Mouse (Mus musculus): Measurements from ENCODE around the gene Tssk2. TPM values are rescaled to one million over a fixed set of nuclear protein-coding genes. Genes with fewer than 3 reads are reported as not detected.
A peak's percentile ranks its signal among the peaks of the same experiment; 100 is the strongest.

Tssk2 gene
- polyA plus RNA-seq, 1 experiment = not detected

DNA sequence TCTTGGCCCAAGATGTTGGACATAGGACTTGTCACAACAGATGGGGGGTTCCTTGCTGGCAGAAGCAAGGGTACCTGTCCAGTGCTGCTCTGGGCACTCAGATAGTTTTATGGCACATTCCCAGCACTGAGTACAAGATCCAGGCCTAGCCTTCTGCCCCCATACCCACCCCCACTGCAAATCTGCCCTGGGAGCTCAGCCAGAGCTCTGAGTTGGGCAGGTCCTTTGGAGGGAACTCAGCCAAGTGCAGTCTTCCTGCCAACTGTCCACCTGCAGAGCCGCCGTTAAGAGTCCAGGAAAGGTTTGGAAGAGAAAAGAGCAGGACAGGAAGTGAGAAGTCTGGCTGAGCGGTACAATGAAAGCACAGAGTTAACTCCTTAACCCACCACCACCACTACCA lies 5.8 kb upstream of the Tssk2 start:
- WGBS = 14% methylated on average over 3 of the region's 3 CpGs
- no peak for DNase-seq (ENCODE audit: low read depth, low spot score)

DNA sequence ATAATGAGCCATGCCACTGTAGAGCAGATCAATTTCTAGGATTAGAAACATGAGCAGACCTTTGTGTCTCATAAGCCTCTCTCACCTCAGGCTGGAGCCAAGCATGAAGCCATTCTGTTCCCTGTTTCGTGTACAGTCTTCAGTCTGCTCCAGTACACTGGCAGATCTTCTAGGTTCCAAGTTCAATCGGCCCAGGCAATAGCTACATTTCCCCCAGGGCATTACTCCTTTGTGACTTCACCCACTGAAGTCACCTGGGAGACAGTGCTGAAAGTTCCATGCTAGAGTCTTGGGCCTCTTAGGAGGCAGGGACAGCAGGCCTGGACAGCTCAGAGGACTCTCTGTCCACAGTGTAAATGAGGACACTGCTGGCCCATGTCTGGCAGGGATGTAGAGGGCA lies 4.5 kb upstream of the Tssk2 start, which contains the start of gene Tssk1:
Tssk1 (plus strand) TSS at position 301 of the 400 bp plus-strand sequence.
- WGBS = 87% methylated on average over 2 of the region's 2 CpGs

DNA sequence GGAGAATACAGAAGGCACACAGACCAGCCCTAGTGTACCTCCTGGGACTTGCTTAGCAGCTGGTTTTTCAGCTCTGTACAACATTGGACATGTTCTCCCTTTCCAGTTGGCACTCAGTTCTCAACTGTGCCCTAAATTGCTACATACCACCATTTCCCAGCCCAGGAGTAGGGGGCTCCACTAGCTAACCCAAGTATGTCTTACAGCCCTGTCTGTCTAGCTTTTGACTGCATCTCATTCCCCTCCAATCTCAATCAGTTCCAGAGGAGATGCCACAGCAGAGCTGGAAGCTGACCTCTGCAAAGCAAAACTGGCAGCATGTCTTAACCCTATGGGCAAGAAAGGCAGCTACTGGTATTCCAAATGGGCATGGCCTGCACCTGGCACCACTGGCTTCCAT lies 2.3 kb upstream of the Tssk2 start:
- DNase-seq (ENCODE audit: low read depth, low spot score) = no peak

More for the DNA sequence above, 4.5 kb upstream of the Tssk2 start, which contains the start of gene Tssk1:
- DNase-seq (ENCODE audit: low read depth, low spot score) = no peak

DNA sequence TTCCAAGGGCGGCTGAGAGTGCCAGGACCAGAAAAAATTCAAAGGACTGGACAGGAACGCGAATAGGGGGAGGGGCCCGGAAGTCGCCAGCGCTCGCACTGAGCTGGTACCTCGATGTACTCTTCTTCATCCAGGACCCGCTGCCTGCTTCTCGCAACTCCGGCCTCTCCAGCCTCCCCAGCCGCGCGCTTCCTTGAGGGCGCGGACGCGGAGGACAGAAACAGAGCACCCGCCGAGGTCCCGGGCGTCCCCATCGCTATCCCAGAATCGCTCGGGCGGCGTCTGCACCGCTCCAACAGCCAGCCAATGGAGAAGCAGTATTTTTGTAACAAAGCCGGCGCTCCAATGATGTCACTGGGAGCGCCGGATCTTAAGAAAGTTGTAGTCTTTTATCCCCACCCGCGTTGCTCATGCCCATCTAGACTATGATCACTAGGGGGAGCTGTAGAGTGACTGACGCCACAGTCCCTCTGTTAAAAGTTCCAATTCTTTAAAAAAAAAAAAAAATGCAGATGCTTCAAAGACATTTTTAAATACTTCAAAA lies 12.7 kb downstream of the Tssk2 start, which contains the start of gene Ess2:
Ess2 (minus strand) TSS at position 297 of the 544 bp plus-strand sequence.
- peak; percentile 99 for DNase-seq (ENCODE audit: low read depth, low spot score)
- WGBS = under 1% methylated on average over 35 of the region's 35 CpGs

DNA sequence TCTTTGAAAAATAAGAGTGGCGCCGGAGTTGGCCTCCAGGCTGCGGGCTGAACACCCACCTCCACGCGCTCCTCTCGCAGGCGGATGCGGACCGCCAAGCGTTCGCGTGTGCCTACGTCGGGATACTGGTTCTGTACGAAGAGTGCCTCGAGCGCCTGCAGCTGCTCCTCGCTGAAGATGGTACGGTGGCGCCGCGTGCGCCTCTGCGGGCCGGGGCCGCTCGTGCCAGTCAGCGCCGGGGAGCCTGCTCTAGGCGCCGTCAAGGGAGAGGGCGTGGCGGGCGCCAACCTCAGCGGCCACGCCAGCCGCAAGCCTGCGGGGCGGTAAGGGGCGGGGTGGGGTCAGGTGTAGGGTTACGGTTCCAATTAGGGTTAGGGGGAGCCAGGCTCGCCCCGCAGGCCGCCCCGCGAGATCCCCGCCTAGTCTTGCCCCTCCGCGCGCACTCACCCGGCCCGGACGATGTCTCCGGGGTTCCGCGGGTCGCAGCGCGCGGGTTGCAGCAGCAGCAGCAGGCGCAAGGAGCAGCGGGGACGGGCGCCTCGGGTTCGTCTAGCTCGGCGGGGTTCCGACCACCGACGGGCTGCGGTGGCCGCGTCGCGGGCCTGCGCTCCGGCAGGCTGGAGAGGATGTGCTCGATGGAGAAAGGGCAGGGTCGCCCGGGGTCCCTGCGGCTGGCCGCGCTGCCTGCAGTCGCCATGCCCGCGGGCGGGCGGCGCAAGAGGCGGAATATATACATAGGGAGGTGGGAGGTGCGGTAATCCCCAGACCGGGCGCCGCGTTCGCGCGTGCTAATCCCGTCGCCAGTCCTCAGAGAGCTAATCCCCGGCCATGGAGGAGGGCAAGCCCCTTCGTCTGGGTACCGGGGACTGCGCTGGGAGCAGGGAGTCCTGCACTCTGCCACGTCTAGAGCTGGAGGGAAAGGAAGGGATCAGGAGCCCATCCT lies 16.1 kb downstream of the Tssk2 start, which contains the start of gene Gsc2:
Gsc2 (minus strand) TSS at position 753 of the 943 bp plus-strand sequence.
- WGBS = 1% methylated on average over 105 of the region's 106 CpGs
- no peak for DNase-seq (ENCODE audit: low read depth, low spot score)

DNA sequence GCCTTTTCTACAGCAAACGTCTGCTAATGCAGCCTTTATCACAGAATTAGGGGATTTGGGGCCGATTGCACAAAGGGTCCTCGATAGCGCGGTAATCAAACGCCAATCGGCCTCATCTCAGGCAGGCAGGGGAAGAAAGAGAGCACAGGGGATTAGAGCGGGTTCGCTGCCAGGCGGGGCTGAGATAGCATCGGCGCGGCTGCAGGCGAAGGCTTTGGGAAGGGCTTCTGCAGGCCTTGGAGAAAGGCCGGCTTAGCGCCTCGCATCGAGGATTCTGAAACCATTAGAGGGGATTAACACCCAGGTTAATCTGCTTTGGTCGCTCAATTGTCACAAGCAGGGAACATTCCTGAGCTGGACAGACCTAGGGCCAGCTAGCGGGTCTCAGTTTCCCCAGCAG lies 22.1 kb downstream of the Tssk2 start:
- 47% methylated on average over 20 of the region's 20 CpGs for WGBS
- no peak for DNase-seq (ENCODE audit: low read depth, low spot score)

DNA sequence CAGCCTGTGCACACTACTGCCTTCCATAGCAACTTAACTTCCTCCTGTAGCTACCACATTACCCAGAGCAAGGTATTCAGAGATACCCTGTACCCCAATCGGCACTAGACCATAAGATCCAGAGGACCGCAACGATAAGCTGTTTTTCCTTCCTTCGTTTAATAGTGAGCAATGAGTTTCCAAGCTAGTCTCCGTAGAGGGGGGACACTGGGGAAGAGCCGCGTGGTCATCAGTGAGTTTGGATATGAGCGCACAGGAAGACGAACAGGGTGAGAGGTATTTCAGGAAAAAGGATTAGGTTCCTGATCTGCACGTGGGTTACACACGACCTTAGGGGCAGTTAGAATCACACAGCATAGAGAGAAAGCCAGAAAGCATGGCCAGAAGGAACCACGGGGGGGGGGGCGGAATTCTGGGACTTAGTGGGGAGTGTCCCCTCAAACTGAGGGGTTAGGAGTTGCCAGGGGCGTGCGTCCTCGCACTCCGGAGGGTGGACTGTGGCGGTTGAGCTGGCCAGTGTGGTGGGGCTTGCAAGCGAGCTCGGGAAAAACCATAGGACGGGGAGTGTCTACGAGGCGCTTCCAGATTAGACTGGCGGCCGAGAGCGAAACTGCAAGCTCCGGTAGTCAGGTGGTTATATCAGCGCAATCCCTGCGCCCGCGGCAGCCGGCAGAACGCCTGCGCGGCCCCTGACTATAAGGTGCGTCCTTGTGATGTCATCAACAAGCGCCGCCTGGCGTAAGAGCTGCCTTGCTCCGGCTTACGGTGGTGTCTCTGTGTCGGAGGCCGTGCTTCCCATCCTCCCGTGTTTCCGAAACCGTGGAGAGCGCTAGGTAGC lies 23.1 kb downstream of the Tssk2 start:
- WGBS = under 1% methylated on average over 47 of the region's 47 CpGs
- peak; percentile 85 for DNase-seq (ENCODE audit: low read depth, low spot score)

DNA sequence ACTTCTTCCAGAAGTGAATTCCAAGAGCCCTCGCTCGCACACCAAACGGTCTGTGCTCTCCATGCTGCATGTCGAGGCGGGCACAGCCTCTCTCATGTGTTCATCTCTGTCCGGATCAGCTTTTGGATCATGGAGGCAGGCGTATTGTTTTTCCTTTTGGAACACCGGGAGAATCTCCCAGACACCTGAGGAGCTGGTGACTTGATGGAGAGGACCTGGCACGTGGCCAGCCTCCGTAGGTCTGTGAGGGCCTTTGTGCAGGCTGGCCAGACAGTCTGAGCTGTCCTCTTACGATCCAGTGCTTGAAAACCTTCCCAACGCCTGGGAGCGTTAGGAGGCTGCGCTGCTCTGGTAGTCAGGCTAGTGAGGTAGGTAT lies 23.7 kb downstream of the Tssk2 start:
- no peak for DNase-seq (ENCODE audit: low read depth, low spot score)
- under 1% methylated on average over 14 of the region's 14 CpGs for WGBS

DNA sequence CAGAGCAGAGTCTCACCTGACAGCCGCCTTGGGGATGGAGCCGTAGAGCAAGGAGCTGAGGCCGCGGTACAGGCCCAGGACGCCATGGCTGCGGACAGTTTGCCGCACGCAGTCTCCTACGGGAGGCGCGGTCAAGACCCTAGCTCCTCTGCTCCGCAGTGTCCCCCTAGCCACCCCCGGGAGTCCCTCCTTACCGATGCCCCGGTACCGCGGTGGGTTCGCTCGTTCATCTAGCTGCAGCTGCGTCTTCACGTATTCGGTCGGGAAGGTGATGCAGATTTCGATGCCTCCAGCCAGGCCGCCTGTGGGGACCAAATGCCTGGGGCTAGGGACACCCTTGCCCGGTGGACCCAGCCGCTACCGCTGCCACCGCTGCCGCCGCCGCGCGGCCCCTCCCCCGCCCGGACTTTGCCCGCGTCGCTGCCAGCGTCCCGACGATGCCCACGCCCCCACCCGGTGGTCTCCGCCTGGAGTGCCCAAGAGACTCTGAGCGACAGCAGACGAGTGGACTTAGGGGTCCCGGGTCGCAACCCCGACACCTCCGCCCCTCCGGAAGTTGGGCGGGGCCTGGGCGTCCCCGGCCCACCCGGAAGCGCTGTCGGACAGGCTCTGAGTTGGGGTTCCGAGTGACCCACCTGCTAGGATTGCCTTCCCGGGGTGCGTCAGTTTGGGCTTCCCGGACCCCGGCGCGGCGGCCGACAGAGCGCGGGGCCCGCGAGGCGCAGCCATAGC lies 29.1 kb downstream of the Tssk2 start:
- no peak for DNase-seq (ENCODE audit: low read depth, low spot score)
- 1% methylated on average over 66 of the region's 72 CpGs for WGBS

DNA sequence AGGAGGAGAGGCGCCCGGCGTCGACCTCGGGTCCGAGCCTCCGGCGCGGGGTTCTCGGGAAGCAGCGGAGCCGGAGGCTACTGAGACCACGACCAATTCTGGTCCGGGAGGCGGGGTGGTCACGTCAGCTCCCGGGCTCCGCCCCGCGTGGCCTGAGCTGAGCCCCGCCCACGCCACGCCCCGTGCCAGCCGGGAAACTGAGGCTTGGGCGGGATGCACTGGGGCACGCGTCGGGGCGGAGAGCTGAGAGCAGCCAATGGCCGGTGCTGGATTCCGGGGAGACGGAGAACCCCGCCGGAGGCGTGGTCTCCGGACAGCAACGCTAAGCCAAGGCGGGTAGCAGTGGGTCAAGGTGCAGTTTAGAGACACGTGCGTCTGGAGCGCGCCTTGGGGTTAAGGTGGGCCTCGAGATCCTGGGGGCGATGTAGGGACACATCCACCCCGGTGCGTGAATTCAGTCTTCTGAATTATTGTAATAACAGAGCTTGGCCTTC lies 29.7 kb downstream of the Tssk2 start, which contains the start of gene Slc25a1:
Slc25a1 (minus strand) TSS at position 133 of the 494 bp plus-strand sequence.
- DNase-seq (ENCODE audit: low read depth, low spot score) = no peak
- WGBS = under 1% methylated on average over 46 of the region's 47 CpGs

DNA sequence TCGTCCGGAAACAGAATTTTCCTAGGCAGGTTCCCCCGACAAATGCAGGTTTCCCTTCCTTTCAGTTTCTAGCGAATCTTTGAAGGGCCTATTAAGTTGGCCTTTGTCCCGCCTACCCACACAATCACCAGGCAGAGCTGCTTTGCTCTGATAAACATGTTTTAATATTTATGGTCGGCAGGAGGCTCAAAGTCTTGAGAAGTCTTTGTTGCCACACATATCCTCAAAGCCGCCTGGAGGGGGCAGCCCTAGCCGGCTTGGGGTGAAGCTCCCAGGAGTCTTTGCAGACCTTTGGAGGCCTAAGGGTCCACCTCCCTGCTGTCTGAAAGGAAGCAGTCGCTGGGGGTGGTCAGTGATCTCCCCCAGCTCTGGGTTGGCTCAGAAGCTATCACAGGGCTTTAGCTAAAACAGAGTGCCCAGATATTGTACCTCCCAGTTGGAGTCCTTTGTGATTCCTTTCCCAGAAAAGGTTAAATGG lies 30.2 kb downstream of the Tssk2 start:
- 1% methylated on average over 9 of the region's 9 CpGs for WGBS
- DNase-seq (ENCODE audit: low read depth, low spot score) = no peak

DNA sequence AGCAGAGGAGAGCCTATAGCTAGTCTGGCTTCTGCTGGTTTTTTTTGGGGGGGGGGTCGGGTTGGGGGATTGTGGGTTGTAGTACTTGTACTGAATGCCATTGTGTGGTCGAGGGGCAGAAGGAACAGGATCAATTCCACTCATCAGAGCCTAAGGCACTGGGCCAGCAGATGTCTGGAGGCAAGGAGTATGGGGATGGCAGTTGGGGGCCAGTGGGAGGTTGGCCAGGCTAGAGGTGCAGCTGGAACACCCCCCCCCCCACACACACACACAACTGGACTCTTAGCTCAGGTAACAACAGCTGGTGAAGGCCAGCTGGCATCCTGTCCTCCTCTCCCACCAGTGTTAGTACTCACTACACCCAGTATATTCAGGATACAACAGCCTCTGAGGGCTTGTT lies 30.8 kb downstream of the Tssk2 start:
- WGBS = 18% methylated on average over 2 of the region's 2 CpGs
- no peak for DNase-seq (ENCODE audit: low read depth, low spot score)

DNA sequence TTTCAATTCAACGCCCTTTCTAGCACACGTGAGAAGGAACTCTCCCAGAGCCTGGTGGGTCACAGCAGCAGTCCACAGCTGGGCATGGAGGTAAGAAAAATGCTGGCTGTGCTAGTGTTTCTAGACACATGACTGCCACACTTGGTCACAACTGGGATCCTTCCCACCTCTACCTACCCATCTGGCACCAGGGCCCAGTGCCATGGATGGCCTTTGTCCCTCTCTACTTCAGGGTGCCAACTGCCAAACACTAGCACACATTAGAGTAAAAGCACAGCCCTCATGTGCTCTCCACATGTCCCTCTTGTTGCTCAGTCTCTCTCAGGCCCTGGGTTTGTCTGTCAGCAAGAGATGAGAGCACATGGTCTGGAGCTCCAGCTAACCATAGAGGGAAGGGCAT lies 31.2 kb downstream of the Tssk2 start:
- DNase-seq (ENCODE audit: low read depth, low spot score) = no peak
- 71% methylated on average over 2 of the region's 2 CpGs for WGBS

DNA sequence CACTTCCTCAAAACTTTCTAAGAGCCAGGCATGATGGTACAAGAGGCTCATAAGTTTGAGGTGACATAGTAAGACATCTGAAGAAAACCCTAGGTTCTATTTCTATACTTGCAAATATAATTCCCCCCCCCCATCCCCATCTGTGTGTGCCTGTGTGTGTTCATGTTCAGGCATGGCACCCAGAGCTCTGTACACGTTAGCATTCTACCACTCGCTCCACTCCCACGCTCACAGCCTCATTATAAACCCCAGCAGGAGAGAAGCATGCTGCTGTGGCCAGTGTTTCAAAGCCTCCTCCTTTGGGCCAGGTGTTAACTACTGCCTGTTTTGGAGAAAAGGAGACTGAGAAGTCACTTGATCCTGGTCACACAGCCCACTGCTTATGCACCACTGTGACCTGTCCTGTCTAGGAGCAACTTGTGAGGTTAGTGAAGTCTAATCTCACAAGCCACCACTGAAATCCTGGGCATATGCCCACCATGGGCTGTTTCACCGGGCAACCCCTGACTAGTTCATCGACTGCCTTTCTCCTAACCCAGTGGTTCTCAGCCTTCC lies 33.5 kb downstream of the Tssk2 start:
- WGBS = 75% methylated on average over 5 of the region's 5 CpGs

DNA sequence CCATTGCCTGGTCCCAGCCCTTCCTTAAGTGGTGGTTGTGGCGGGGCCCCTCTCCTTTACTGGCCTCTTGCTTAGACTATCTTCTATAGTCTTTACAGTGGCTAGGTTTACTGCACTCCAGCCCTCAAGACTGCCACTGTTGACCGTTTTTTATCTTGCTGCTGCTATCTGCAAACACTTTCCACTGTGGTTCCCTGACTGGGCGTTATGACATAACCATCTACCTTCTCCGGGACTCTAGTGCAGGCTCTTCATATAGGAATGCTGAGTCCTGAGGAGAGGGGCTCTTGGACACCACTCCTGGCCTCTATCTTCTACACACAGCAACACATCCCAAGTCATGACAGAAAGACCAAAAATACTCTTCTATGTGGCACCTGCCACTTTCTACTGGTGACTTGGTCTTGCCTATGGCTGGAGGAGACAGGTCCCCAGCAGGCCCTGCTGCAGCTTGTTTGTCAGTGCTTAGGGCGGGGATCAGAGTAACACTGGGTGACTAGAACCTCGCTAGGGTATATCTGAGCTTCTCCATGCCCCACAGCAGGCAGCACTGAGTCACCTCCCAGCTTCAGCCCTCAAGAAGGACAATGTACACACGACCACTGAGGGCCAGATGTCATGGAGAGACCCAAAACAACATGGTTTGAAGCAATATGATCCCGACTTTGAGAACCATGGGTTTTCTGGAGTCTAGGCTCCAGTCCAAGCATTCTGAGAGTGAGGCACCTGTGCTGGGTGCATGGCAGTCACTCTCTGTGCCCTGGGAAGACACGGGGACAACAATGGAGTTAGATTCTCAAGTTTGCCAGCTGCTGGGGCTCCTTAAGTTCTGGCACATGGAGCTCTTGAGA lies 35.4 kb downstream of the Tssk2 start:
- WGBS = 62% methylated on average over 9 of the region's 9 CpGs
- no peak for DNase-seq (ENCODE audit: low read depth, low spot score)

More for the DNA sequence above, 33.5 kb downstream of the Tssk2 start:
- DNase-seq (ENCODE audit: low read depth, low spot score) = no peak

DNA sequence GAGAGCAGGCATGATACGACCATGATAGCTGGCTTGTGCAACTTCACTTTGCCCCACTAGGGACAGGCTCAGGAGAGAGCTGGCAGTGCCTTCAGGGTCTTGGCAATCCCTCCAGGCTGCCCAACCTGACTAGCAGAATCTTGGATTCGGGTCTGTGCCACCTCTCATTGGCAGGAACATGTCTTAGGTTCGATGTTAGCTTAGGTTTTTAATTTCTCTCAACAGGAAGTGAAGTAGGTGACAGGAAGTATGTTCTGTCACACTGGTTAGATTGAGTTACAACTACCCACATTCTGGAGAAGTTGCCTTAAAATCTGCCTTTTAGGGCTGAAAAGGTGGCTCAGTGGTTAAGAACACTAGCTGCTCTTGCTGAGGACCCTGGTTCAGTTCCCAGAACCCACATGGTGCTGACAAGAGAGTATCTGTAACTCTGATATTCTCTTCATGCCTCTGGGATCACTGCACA lies 36.0 kb downstream of the Tssk2 start:
- WGBS = 47% methylated on average over 3 of the region's 3 CpGs
- DNase-seq (ENCODE audit: low read depth, low spot score) = no peak

DNA sequence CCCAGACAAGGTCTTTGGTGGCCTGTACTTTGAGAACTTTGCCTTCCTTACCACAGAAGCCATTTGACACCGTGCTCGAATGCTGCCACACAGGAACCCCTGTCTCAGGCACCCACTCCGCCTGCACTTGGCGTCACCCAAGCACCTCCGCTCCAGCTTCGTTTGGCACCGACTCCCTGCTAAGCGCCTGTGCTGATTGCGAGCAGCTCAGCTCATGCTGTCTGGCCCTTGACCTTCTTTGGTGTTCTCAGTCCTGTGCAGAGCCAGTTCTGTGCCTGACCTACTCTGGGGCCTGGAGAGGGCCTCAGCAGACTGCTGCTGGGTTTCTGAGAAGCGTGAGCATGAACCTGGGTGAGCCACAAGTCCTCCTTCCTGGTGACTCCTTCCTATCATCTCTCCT lies 38.3 kb downstream of the Tssk2 start:
- no peak for DNase-seq (ENCODE audit: low read depth, low spot score)
- 89% methylated on average over 10 of the region's 10 CpGs for WGBS

DNA sequence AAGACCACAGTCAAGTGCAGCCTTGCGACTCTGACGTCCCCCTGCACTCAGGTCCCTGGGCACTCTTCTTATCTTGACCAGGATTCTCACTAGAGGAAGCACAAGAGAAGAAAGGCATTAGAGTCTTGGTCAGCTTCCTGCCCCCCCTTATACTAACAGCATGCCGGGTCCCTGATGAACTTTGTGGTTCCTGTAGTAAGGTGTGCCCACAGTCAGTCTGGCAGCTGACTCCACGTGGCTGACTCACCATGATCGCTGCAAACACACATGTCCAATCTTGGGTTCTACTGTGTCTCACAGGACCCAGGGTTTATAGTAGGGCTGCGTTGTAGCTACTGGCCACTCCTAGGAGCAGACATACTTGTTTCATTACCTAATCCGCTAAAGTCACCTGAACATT lies 39.8 kb downstream of the Tssk2 start:
- WGBS = 36% methylated on average over 7 of the region's 7 CpGs
- DNase-seq (ENCODE audit: low read depth, low spot score) = no peak
